Mouse (Mus musculus): ENCODE data around the gene Abcc5.
A peak's percentile ranks its signal among the peaks of the same experiment; 100 is the strongest.

Abcc5 gene

DNA sequence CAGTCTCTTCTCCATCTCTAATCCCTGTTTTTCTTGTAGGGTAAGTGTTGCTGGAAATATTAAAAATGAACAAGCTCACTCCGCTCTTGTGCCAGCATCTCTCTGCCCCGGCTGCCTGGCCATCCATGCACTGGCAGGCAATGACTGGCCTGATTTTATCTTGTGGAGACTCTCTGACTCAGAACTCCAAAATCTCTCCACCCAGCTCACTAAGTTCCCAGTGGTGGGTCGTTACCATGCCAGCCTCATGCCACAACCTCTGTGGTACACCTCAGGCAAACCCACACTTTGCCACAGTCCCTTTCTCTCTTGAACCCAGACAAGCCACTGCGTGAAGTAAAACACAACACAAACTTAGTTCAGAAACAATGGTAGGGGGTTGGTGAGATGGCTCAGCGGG lies 3.1 kb upstream of the Abcc5 start:
- TF ChIP-seq CTCF (conservative IDR thresholded peaks at IDR 0.05; ENCODE audit: low read length), result no peak
- TF ChIP-seq NANOG (IDR thresholded peaks at IDR 0.05; ENCODE audit: borderline replicate concordance, low read length), result no peak
- no peak for TF ChIP-seq POU5F1 (IDR thresholded peaks at IDR 0.05; ENCODE audit: borderline replicate concordance, low read length)
- Histone ChIP-seq H3K36me3 (ENCODE audit: insufficient read depth, low read length) (no peaks in the 10 kb centered on the region), H3K4me3 (replicated peaks; ENCODE audit: low read length) (no peak overlapping the region), H3K9me3 (ENCODE audit: low read length) (peaks cover 10% of the 10 kb centered on the region), H3K27me3 (ENCODE audit: insufficient read depth, low read length) (no peaks in the 10 kb centered on the region), H3K4me1 (replicated peaks; ENCODE audit: low read depth, low read length) (peaks cover 27% of the 10 kb centered on the region)

DNA sequence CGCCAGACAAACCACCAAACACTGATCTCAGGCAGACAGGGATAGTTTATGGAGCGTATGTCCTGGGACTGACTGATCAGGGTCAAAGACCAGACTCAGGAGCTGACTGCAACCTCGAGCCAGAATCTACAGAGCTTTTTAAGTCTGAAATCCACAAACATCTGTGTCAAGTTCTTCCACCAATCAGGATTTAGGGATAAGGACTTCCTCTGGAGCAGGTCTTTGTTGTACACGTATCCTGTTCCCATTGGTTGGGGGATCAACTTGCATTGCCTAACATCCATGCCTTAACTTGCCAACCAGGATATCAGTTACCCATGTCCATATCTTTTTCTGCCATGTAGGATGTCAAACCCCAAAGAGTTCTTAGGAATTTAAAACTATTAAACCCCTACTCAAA lies 1.4 kb upstream of the Abcc5 start:
- Histone ChIP-seq H3K4me1 (replicated peaks; ENCODE audit: low read depth, low read length) (peaks cover 37% of the 10 kb centered on the region), H3K27me3 (ENCODE audit: insufficient read depth, low read length) (no peaks in the 10 kb centered on the region), H3K36me3 (ENCODE audit: insufficient read depth, low read length) (no peaks in the 10 kb centered on the region), H3K9me3 (ENCODE audit: low read length) (peaks cover 10% of the 10 kb centered on the region), H3K4me3 (replicated peaks; ENCODE audit: low read length) (no peak overlapping the region)
- TF ChIP-seq NANOG (IDR thresholded peaks at IDR 0.05; ENCODE audit: borderline replicate concordance, low read length) (no peak), POU5F1 (IDR thresholded peaks at IDR 0.05; ENCODE audit: borderline replicate concordance, low read length) (no peak), CTCF (conservative IDR thresholded peaks at IDR 0.05; ENCODE audit: low read length) (no peak)

GRCm38 (mm10) chr16:20424719-20425650 lies 1.2 kb downstream of the Abcc5 start:
- Histone ChIP-seq H3K4me1 (replicated peaks; ENCODE audit: low read depth, low read length) (peaks cover 37% of the 10 kb centered on the region), H3K27me3 (ENCODE audit: insufficient read depth, low read length) (no peaks in the 10 kb centered on the region), H3K4me3 (replicated peaks; ENCODE audit: low read length) (peak overlapping the region; percentile 93), H3K36me3 (ENCODE audit: insufficient read depth, low read length) (peaks cover 22% of the 10 kb centered on the region), H3K9me3 (ENCODE audit: low read length) (no peaks in the 10 kb centered on the region)
- no peak for TF ChIP-seq POU5F1 (IDR thresholded peaks at IDR 0.05; ENCODE audit: borderline replicate concordance, low read length)
- TF ChIP-seq CTCF (conservative IDR thresholded peaks at IDR 0.05; ENCODE audit: low read length), result no peak
- TF ChIP-seq NANOG (IDR thresholded peaks at IDR 0.05; ENCODE audit: borderline replicate concordance, low read length), result no peak

- Histone ChIP-seq H3K9me3 (ENCODE audit: low read length) (no peaks in the 10 kb centered on the region), H3K36me3 (ENCODE audit: insufficient read depth, low read length) (peaks cover 29% of the 10 kb centered on the region), H3K4me3 (replicated peaks; ENCODE audit: low read length) (no peak overlapping the region), H3K4me1 (replicated peaks; ENCODE audit: low read depth, low read length) (peaks cover 39% of the 10 kb centered on the region), H3K27me3 (ENCODE audit: insufficient read depth, low read length) (no peaks in the 10 kb centered on the region)
- no peak for TF ChIP-seq POU5F1 (IDR thresholded peaks at IDR 0.05; ENCODE audit: borderline replicate concordance, low read length)
- TF ChIP-seq CTCF (conservative IDR thresholded peaks at IDR 0.05; ENCODE audit: low read length), result no peak
- TF ChIP-seq NANOG (IDR thresholded peaks at IDR 0.05; ENCODE audit: borderline replicate concordance, low read length), result no peak
Observed at GRCm38 (mm10) chr16:20424226-20424663, 1.9 kb downstream of the Abcc5 start.

- TF ChIP-seq POU5F1 (IDR thresholded peaks at IDR 0.05; ENCODE audit: borderline replicate concordance, low read length), result no peak
- TF ChIP-seq NANOG (IDR thresholded peaks at IDR 0.05; ENCODE audit: borderline replicate concordance, low read length), result no peak
- no peak for TF ChIP-seq CTCF (conservative IDR thresholded peaks at IDR 0.05; ENCODE audit: low read length)
- peaks cover 38% of the 10 kb centered on the region for H3K36me3 ChIP-seq (ENCODE audit: insufficient read depth, low read length)
- peaks cover 39% of the 10 kb centered on the region for H3K4me1 ChIP-seq (replicated peaks; ENCODE audit: low read depth, low read length)
- H3K9me3 ChIP-seq (ENCODE audit: low read length), result no peaks in the 10 kb centered on the region
- H3K4me3 ChIP-seq (replicated peaks; ENCODE audit: low read length), result no peak overlapping the region
- H3K27me3 ChIP-seq (ENCODE audit: insufficient read depth, low read length), result no peaks in the 10 kb centered on the region
Observed at GRCm38 (mm10) chr16:20422938-20423730, 3.1 kb downstream of the Abcc5 start.

GRCm38 (mm10) chr16:20418054-20418453 lies 8.1 kb downstream of the Abcc5 start:
- TF ChIP-seq CTCF (conservative IDR thresholded peaks at IDR 0.05; ENCODE audit: low read length) (no peak), POU5F1 (IDR thresholded peaks at IDR 0.05; ENCODE audit: borderline replicate concordance, low read length) (no peak), NANOG (IDR thresholded peaks at IDR 0.05; ENCODE audit: borderline replicate concordance, low read length) (no peak)
- Histone ChIP-seq H3K4me3 (replicated peaks; ENCODE audit: low read length) (no peak overlapping the region), H3K9me3 (ENCODE audit: low read length) (no peaks in the 10 kb centered on the region), H3K27me3 (ENCODE audit: insufficient read depth, low read length) (no peaks in the 10 kb centered on the region), H3K36me3 (ENCODE audit: insufficient read depth, low read length) (peaks cover 55% of the 10 kb centered on the region), H3K4me1 (replicated peaks; ENCODE audit: low read depth, low read length) (peaks cover 12% of the 10 kb centered on the region)

DNA sequence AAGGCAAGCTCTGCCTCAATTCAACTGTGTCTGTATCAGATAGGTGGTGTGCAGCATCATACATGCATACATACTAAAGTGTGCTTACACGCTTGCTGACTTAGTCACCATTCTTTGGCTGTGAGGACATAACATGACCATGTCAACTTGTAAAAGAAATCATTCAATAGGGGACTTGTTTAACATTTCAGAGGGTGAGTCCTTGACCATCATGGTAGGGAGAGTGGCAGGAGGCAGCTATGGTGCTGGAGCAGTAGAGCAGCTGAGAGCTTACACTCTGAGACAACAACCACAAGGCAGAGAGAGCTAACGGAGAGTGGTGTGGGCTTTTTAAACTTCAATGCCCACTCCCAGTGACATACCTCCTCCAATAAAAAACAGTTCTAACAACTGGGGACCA lies 9.9 kb downstream of the Abcc5 start:
- no peaks in the 10 kb centered on the region for H3K27me3 ChIP-seq (ENCODE audit: insufficient read depth, low read length)
- H3K4me1 ChIP-seq (replicated peaks; ENCODE audit: low read depth, low read length), result peaks cover 16% of the 10 kb centered on the region
- TF ChIP-seq POU5F1 (IDR thresholded peaks at IDR 0.05; ENCODE audit: borderline replicate concordance, low read length) (no peak), NANOG (IDR thresholded peaks at IDR 0.05; ENCODE audit: borderline replicate concordance, low read length) (no peak), CTCF (conservative IDR thresholded peaks at IDR 0.05; ENCODE audit: low read length) (no peak)
- peaks cover 48% of the 10 kb centered on the region for H3K36me3 ChIP-seq (ENCODE audit: insufficient read depth, low read length)
- no peak overlapping the region for H3K4me3 ChIP-seq (replicated peaks; ENCODE audit: low read length)
- no peaks in the 10 kb centered on the region for H3K9me3 ChIP-seq (ENCODE audit: low read length)

DNA sequence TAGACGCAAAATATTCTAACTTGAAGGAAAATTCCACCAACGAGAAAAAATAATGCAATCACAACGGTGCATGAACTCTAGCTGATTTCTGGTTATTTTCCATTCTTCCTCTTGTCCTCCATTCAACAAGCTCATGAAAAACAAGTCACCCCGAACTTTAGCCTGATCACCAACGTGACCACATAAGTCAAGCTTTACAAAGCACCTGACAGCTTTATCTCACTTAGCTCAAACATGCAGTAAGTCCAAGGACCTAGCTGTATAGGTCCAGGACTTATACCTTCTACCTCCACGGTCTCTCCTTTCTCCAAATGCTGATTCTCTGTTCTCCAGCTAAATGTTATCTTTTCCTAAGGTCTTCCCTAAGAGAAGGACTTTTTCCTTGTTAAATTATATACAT lies 10.4 kb downstream of the Abcc5 start:
- TF ChIP-seq NANOG (IDR thresholded peaks at IDR 0.05; ENCODE audit: borderline replicate concordance, low read length), result no peak
- TF ChIP-seq CTCF (conservative IDR thresholded peaks at IDR 0.05; ENCODE audit: low read length), result no peak
- no peak for TF ChIP-seq POU5F1 (IDR thresholded peaks at IDR 0.05; ENCODE audit: borderline replicate concordance, low read length)
- Histone ChIP-seq H3K9me3 (ENCODE audit: low read length) (no peaks in the 10 kb centered on the region), H3K4me3 (replicated peaks; ENCODE audit: low read length) (no peak overlapping the region), H3K36me3 (ENCODE audit: insufficient read depth, low read length) (peaks cover 43% of the 10 kb centered on the region), H3K4me1 (replicated peaks; ENCODE audit: low read depth, low read length) (peaks cover 16% of the 10 kb centered on the region), H3K27me3 (ENCODE audit: insufficient read depth, low read length) (no peaks in the 10 kb centered on the region)

Data from E14TG2a.4 (cell line).